Mouse (Mus musculus) MEL (cell line): ENCODE measurements around the gene Nyap1. TPM values are rescaled to one million over a fixed set of nuclear protein-coding genes. Genes with fewer than 3 reads are reported as not detected.

ENCODE experiments used
- DNase-seq: peaks from one replicate; pipeline ENCODE4 v3.0.0; 2011; ENCODE audit warnings: low read depth, low spot score
- H3K27ac ChIP-seq: 2 replicates; pipeline ENCODE4 v1.5.1; 2012; ENCODE audit warnings: low read depth, mild to moderate bottlenecking, control low read depth, low read length, moderate library complexity; ENCODE audit not compliant: control insufficient read depth
- H3K27me3 ChIP-seq, 2 experiments: fragments of 150-350 bp in 1 of 2; sonication (generic) in 1 of 2; 2 replicates each; pipeline ENCODE4 v1.6.1; 2012; ENCODE audit warnings: low read length in 2 of 2, mild to moderate bottlenecking in 2 of 2, improper control_type of control experiment in 1 of 2, moderate library complexity in 1 of 2; ENCODE audit not compliant: insufficient read depth in 2 of 2, control insufficient read depth in 1 of 2
- H3K36me3 ChIP-seq, 2 experiments: 2 replicates each; pipeline ENCODE4 v1.6.1; 2012 to 2014; ENCODE audit warnings: low read length in 2 of 2, improper control_type of control experiment in 1 of 2, inconsistent platforms in 1 of 2, mild to moderate bottlenecking in 1 of 2; ENCODE audit not compliant: insufficient read depth in 2 of 2, control insufficient read depth in 1 of 2
- H3K4me1 ChIP-seq, 2 experiments: fragments of 150-350 bp in 1 of 2; sonication (generic) in 1 of 2; 2 replicates each; pipeline ENCODE4 v1.6.1; 2012; ENCODE audit warnings: low read length in 2 of 2, improper control_type of control experiment in 1 of 2, mild to moderate bottlenecking in 1 of 2; ENCODE audit not compliant: insufficient read depth in 2 of 2, control insufficient read depth in 1 of 2
- H3K4me3 ChIP-seq, 2 experiments: fragments of 150-350 bp in 1 of 2; sonication (generic) in 1 of 2; 2 replicates each; pipeline ENCODE4 v1.5.1; 2012; ENCODE audit warnings: low read depth in 2 of 2, low read length in 2 of 2, mild to moderate bottlenecking in 2 of 2, moderate library complexity in 2 of 2, control low read depth in 1 of 2, improper control_type of control experiment in 1 of 2; ENCODE audit not compliant: control insufficient read depth in 1 of 2, insufficient read depth in 1 of 2
- H3K79me2 ChIP-seq: 2 replicates; pipeline ENCODE4 v1.6.1; 2012; ENCODE audit warnings: mild to moderate bottlenecking, low read length, moderate library complexity; ENCODE audit not compliant: control insufficient read depth, poor library complexity, insufficient read depth
- H3K9ac ChIP-seq: 2 replicates; pipeline ENCODE4 v1.6.1; 2012; ENCODE audit warnings: low read depth, mild to moderate bottlenecking, control low read depth, low read length, moderate library complexity; ENCODE audit not compliant: control insufficient read depth, poor library complexity, severe bottlenecking
- H3K9me3 ChIP-seq: fragments of 150-350 bp; sonication (generic); replicated peaks from 2 replicates; pipeline ENCODE4 v1.6.1; 2012; ENCODE audit warnings: mild to moderate bottlenecking, low read length, improper control_type of control experiment, moderate library complexity; ENCODE audit not compliant: insufficient read depth
- CHD1 ChIP-seq: IDR thresholded peaks from 2 replicates; pipeline ENCODE4 v1.6.1; 2012; ENCODE audit warnings: low read depth, mild to moderate bottlenecking, inconsistent platforms, low read length, improper control_type of control experiment
- CHD2 ChIP-seq: IDR thresholded peaks from 2 replicates; pipeline ENCODE4 v1.6.1; 2011; ENCODE audit warnings: low read length, improper control_type of control experiment
- CTCF ChIP-seq, 3 experiments: IDR thresholded peaks in 2 of 3; conservative IDR thresholded peaks in 1 of 3; 2 replicates each; pipeline ENCODE4 v1.5.1; 2011 to 2012; ENCODE audit warnings: low read length in 3 of 3, low read depth in 2 of 3, mild to moderate bottlenecking in 2 of 3, improper control_type of control experiment in 1 of 3, inconsistent platforms in 1 of 3, mixed read lengths in 1 of 3, moderate library complexity in 1 of 3; ENCODE audit not compliant: control insufficient read depth in 1 of 3, insufficient read depth in 1 of 3, poor library complexity in 1 of 3, severe bottlenecking in 1 of 3
- E2F4 ChIP-seq: IDR thresholded peaks from 2 replicates; pipeline ENCODE4 v1.6.1; 2011; ENCODE audit warnings: low read depth, low read length, improper control_type of control experiment, borderline replicate concordance
- ELF1 ChIP-seq: IDR thresholded peaks from 2 replicates; pipeline ENCODE4 v1.6.1; 2014; ENCODE audit warnings: low read depth, mild to moderate bottlenecking, inconsistent platforms, low read length, improper control_type of control experiment, moderate library complexity
- ETS1 ChIP-seq: IDR thresholded peaks from 2 replicates; pipeline ENCODE4 v1.6.1; 2012; ENCODE audit warnings: low read depth, mild to moderate bottlenecking, inconsistent platforms, low read length, improper control_type of control experiment, moderate library complexity
- GATA1 ChIP-seq: IDR thresholded peaks from 2 replicates; pipeline ENCODE4 v1.6.1; 2011; ENCODE audit warnings: low read depth, low read length, improper control_type of control experiment
- HCFC1 ChIP-seq: IDR thresholded peaks from 2 replicates; pipeline ENCODE4 v1.6.1; 2012; ENCODE audit warnings: low read depth, mild to moderate bottlenecking, inconsistent platforms, low read length, improper control_type of control experiment, moderate library complexity
- MAZ ChIP-seq: IDR thresholded peaks from 2 replicates; pipeline ENCODE4 v1.6.1; 2012; ENCODE audit warnings: low read depth, mild to moderate bottlenecking, inconsistent platforms, low read length, improper control_type of control experiment
- MXI1 ChIP-seq: IDR thresholded peaks from 2 replicates; pipeline ENCODE4 v1.6.1; 2011; ENCODE audit warnings: mild to moderate bottlenecking, low read depth, low read length, improper control_type of control experiment
- POLR2AphosphoS2 ChIP-seq: IDR thresholded peaks from 2 replicates; pipeline ENCODE4 v1.6.1; 2011; ENCODE audit warnings: low read length, improper control_type of control experiment
- RAD21 ChIP-seq: IDR thresholded peaks from 2 replicates; pipeline ENCODE4 v1.6.1; 2011; ENCODE audit warnings: mild to moderate bottlenecking, low read depth, low read length, improper control_type of control experiment
- SMC3 ChIP-seq: IDR thresholded peaks from 2 replicates; pipeline ENCODE4 v1.6.1; 2011; ENCODE audit warnings: low read depth, low read length, improper control_type of control experiment
- TAL1 ChIP-seq: IDR thresholded peaks from 2 replicates; pipeline ENCODE4 v1.6.1; 2012; ENCODE audit warnings: mild to moderate bottlenecking, inconsistent platforms, low read length, moderate library complexity, mixed read lengths
- ZC3H11A ChIP-seq: IDR thresholded peaks from 2 replicates; pipeline ENCODE4 v1.6.1; 2012; ENCODE audit warnings: low read depth, mild to moderate bottlenecking, inconsistent platforms, low read length, improper control_type of control experiment
- ZKSCAN1 ChIP-seq: IDR thresholded peaks from 2 replicates; pipeline ENCODE4 v1.6.1; 2012; ENCODE audit warnings: low read depth, mild to moderate bottlenecking, inconsistent platforms, low read length, improper control_type of control experiment, moderate library complexity
- polyA plus RNA-seq, 2 experiments: library from polyadenylated mRNA; stranded (reverse) in 1 of 2; unstranded in 1 of 2; fragments of >175 nt in 1 of 2; fragments of >200 nt in 1 of 2; gene quantifications; 2 replicates each; pipeline versions ENCODE4 v1.2.1 to v1.2.4; 2012; ENCODE audit warnings: low replicate concordance in 2 of 2, low read depth in 1 of 2; ENCODE audit not compliant: insufficient read length in 2 of 2, insufficient read depth in 1 of 2, missing spikeins in 1 of 2
- total RNA-seq: library from RNA; depleted of rRNA; stranded (reverse); fragments of 300-350 nt; gene quantifications from 2 replicates; pipeline ENCODE4 v1.2.3, GENCODE M21; 2012

Nyap1 gene
- total and polyA plus RNA-seq, 3 experiments: 0.39 to 1.1 TPM; not detected in 1

GRCm38 (mm10) chr5:137757887-137758286, 16.5 kb upstream of the Nyap1 start:
- Histone ChIP-seq H3K36me3 (peaks cover 0 to 4% of the 10 kb centered on the region in 2 experiments; a peak in 2 of 4 replicates), H3K9me3 (no peaks in the 10 kb centered on the region), H3K9ac (no peak overlapping the region), H3K27me3 (no peaks in the 10 kb centered on the region), H3K4me3 (no peak overlapping the region), H3K79me2 (no peaks in the 10 kb centered on the region), H3K27ac (no peak overlapping the region), H3K4me1 (no peaks in the 10 kb centered on the region)
- TF ChIP-seq TAL1: no peak
- no peak for TF ChIP-seq CHD1
- no peak for TF ChIP-seq E2F4
- TF ChIP-seq MAZ: no peak
- no peak for TF ChIP-seq POLR2AphosphoS2
- TF ChIP-seq CTCF (IDR thresholded peaks at IDR 0.05 in 2 of 3, conservative IDR thresholded peaks at IDR 0.05 in 1 of 3; ENCODE audit: control insufficient read depth in 1 of 3, insufficient read depth in 1 of 3, low read depth in 2 of 3, low read length in 3 of 3, poor library complexity in 1 of 3, severe bottlenecking in 1 of 3): no peak
- no peak for TF ChIP-seq MXI1
- no peak for TF ChIP-seq ZKSCAN1
- TF ChIP-seq ETS1: no peak
- no peak for TF ChIP-seq CHD2
- no peak for TF ChIP-seq ELF1
- no peak for TF ChIP-seq SMC3
- TF ChIP-seq GATA1: no peak
- no peak for TF ChIP-seq HCFC1
- no peak for DNase-seq

GRCm38 (mm10) chr5:137756882-137757661, 15.7 kb upstream of the Nyap1 start:
- Histone ChIP-seq H3K9ac (no peak overlapping the region), H3K9me3 (no peaks in the 10 kb centered on the region), H3K79me2 (no peaks in the 10 kb centered on the region), H3K4me1 (no peaks in the 10 kb centered on the region), H3K27ac (no peak overlapping the region), H3K27me3 (no peaks in the 10 kb centered on the region), H3K4me3 (no peak overlapping the region), H3K36me3 (peaks cover 0 to 4% of the 10 kb centered on the region in 2 experiments; a peak in 2 of 4 replicates)
- peak; percentile 86 for DNase-seq
- peak; percentile 90 for TF ChIP-seq SMC3
- peak; percentile 81 for TF ChIP-seq ZC3H11A
- TF ChIP-seq RAD21: peak; percentile 90
- TF ChIP-seq CTCF (IDR thresholded peaks at IDR 0.05 in 2 of 3, conservative IDR thresholded peaks at IDR 0.05 in 1 of 3; ENCODE audit: control insufficient read depth in 1 of 3, insufficient read depth in 1 of 3, low read depth in 2 of 3, low read length in 3 of 3, poor library complexity in 1 of 3, severe bottlenecking in 1 of 3): peak; percentile 92 to 98 (median 95)
- TF ChIP-seq ELF1: no peak
